Mouse (Mus musculus) ES-Bruce4 (cell line): ENCODE results near the gene Fgfr4. TPM values are rescaled to one million over a fixed set of nuclear protein-coding genes. Genes with fewer than 3 reads are reported as not detected.
"Not testable (repeated sequence)": the region's sequence is repeated elsewhere in the genome, so short reads cannot be mapped to it uniquely, and the experiment has no call there.

Source experiments
- H3K27ac ChIP-seq: 2 replicates; pipeline ENCODE4 v1.5.1; 2012; ENCODE audit warnings: low read length, inconsistent platforms; ENCODE audit not compliant: insufficient read depth
- H3K27me3 ChIP-seq: 2 replicates; pipeline ENCODE4 v1.6.1; 2012; ENCODE audit warnings: mild to moderate bottlenecking, low read length, inconsistent platforms; ENCODE audit not compliant: control insufficient read depth, poor library complexity, insufficient read depth, severe bottlenecking
- H3K36me3 ChIP-seq: 2 replicates; pipeline ENCODE4 v1.6.1; 2012; ENCODE audit warnings: inconsistent platforms, mild to moderate bottlenecking, low read length, moderate library complexity; ENCODE audit not compliant: control insufficient read depth, poor library complexity, insufficient read depth, severe bottlenecking
- H3K4me1 ChIP-seq: one replicate; pipeline ENCODE4 v1.8.1; 2011; ENCODE audit warnings: low read length; ENCODE audit not compliant: control insufficient read depth, insufficient read depth
- H3K4me3 ChIP-seq: 2 replicates; pipeline ENCODE4 v1.5.1; 2011; ENCODE audit warnings: low read depth, mild to moderate bottlenecking, low read length
- H3K9ac ChIP-seq: 2 replicates; pipeline ENCODE4 v1.6.1; 2012; ENCODE audit warnings: low read depth, mild to moderate bottlenecking, inconsistent platforms; ENCODE audit not compliant: poor library complexity, severe bottlenecking
- H3K9me3 ChIP-seq: replicated peaks from 2 replicates; pipeline ENCODE4 v1.6.1; 2012; ENCODE audit warnings: mild to moderate bottlenecking, low read length, inconsistent platforms; ENCODE audit not compliant: control insufficient read depth, poor library complexity, insufficient read depth, severe bottlenecking
- CTCF ChIP-seq: IDR thresholded peaks from one replicate; pipeline ENCODE4 v1.8.1; 2011; ENCODE audit warnings: low read depth, low read length
- EP300 ChIP-seq: IDR thresholded peaks from 2 replicates; pipeline ENCODE4 v1.6.1; 2011; ENCODE audit warnings: low read depth, low read length; ENCODE audit not compliant: insufficient read depth
- POLR2A ChIP-seq: IDR thresholded peaks from one replicate; pipeline ENCODE4 v1.8.1; 2011; ENCODE audit warnings: low read length; ENCODE audit not compliant: insufficient read depth
- polyA plus RNA-seq: library from polyadenylated mRNA; stranded (reverse); fragments of >200 nt; gene quantifications from 2 replicates; pipeline ENCODE4 v1.2.4, GENCODE M21; 2011; ENCODE audit warnings: low read depth; ENCODE audit not compliant: missing spikeins, insufficient read depth, insufficient read length

The Fgfr4 gene
- polyA plus RNA-seq, 1 experiment, result 1.0 TPM

DNA sequence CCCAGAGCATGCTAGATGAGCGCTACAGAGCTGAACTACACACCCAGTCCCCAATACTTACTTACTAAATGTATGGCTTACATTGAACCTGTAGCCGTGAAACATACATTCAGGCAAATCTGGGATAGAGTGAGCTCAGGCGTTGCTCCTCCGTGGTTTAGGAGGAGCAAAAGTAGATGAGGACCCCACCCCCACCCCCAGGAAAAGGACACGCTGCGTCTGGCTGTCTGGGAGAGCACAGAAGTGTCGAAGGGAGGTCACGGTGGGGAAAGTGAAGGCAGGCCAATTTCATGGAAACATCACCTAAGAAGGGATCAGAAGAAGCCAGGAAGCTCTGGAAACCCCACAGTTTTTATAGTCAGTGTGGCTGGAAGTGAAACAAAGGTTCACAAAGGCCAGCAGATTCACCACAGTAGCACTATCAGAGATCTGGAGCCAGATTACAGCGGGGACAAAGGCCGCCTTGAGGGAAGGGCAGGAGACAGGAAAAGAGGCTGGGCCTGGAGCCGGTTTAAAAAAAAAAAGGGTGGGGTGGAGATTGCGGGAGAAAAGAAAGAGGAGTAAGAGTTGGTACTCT lies 37.2 kb downstream of the Fgfr4 start:
- Histone ChIP-seq H3K27ac (peak overlapping the region; percentile 100), H3K27me3 (no peaks in the 10 kb centered on the region), H3K9me3 (no peaks in the 10 kb centered on the region), H3K4me1 (peaks cover 2% of the 10 kb centered on the region), H3K9ac (peak overlapping the region; percentile 88), H3K36me3 (no peaks in the 10 kb centered on the region), H3K4me3 (peak overlapping the region; percentile 67)
- TF ChIP-seq POLR2A (peak; percentile 13), EP300 (no peak)

DNA sequence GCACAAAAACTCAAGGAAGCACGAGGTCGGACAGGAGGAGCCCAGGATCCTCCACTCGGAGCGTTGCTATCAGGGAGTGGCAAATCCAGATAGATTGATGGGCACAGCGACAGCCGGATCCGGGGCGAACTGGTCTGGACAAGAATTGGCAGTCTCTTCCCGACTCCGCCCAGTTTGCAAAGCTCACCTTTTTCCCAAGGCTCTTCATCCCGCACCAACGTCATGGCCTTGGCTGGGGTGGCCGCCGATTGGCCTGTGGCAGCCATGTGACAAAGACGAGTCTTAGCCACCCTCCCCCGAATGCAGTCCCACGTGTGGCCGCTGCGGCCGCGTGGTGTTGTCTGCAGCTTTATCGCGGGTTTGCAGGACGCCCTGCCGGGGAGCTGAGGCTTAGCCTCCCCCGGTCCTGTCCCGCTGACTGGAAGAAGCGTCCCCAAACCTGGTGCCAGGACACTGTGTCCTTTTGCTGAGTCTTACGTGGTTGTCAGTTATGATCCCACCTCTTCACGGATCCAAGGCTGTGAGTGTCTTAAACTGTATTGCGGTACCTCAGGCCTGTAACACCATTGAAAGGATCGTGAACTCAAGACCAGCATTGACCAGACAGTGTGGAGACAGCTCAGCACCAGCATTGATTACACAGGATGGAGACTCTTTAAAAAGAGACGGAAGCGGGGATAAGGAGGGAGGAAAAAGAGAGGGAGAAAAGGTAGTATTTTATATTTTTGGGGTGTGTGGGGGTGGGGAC lies 37.9 kb downstream of the Fgfr4 start:
- TF ChIP-seq POLR2A, result peak; percentile 81
- no peak for TF ChIP-seq CTCF
- TF ChIP-seq EP300, result peak; percentile 94
- H3K36me3 ChIP-seq, result no peaks in the 10 kb centered on the region
- peak overlapping the region; percentile 89 for H3K4me3 ChIP-seq
- no peaks in the 10 kb centered on the region for H3K9me3 ChIP-seq
- peak overlapping the region; percentile 88 for H3K9ac ChIP-seq
- H3K4me1 ChIP-seq, result peaks cover 2% of the 10 kb centered on the region
- no peaks in the 10 kb centered on the region for H3K27me3 ChIP-seq
- H3K27ac ChIP-seq, result peak overlapping the region; percentile 100

DNA sequence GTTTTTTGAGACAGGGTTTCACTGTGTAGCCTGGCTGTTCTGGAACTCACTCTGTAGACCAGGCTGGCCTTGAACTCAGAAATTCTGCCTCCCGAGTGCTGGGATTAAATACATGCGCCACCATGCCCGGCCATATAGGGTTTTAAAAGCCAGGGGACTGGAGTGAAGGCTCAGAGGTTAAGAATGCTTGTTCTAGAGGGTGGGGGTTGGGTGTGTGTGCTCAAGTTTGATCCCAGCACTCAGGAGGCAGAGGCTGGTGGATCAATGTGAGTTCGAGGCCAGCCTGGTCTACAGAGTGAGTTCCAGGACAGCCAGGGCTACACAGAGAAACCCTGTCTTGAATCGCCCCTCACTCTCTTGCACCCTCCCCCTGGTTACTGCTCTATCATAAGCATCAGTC lies 39.1 kb downstream of the Fgfr4 start:
- H3K36me3 ChIP-seq, result no peaks in the 10 kb centered on the region
- H3K27me3 ChIP-seq, result no peaks in the 10 kb centered on the region
- H3K4me1 ChIP-seq, result peaks cover 2% of the 10 kb centered on the region
- TF ChIP-seq EP300, result no peak
- TF ChIP-seq POLR2A, result no peak
- no peak for TF ChIP-seq CTCF
- H3K9ac ChIP-seq, result peak overlapping the region; percentile 85
- no peaks in the 10 kb centered on the region for H3K9me3 ChIP-seq
- peak overlapping the region; percentile 89 for H3K4me3 ChIP-seq
- H3K27ac ChIP-seq, result peak overlapping the region; percentile 82

DNA sequence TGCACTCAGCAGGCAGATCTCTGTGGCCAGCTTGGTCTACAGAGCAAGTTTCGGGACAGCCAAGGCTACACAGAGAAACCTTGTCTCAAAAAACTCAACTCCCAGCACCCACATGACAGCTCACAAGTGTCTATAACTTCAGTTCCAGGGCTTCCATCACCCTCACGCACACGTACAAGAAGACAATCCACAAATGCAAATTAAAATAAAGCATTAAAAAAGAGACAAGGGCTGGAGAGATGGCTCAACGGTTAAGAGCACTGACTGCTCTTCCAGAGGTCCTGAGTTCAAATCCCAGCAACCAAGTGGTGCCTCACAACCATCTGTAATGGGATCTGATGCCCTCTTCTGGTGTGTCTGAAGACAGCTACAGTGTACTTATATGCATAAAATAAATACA lies 50.3 kb downstream of the Fgfr4 start:
- H3K36me3 ChIP-seq, H3K27me3 ChIP-seq, H3K9me3 ChIP-seq, H3K9ac ChIP-seq, H3K4me3 ChIP-seq: not testable (repeated sequence)
- H3K27ac ChIP-seq, result peak overlapping the region; percentile 96
- H3K4me1 ChIP-seq, result peaks cover 17% of the 10 kb centered on the region

DNA sequence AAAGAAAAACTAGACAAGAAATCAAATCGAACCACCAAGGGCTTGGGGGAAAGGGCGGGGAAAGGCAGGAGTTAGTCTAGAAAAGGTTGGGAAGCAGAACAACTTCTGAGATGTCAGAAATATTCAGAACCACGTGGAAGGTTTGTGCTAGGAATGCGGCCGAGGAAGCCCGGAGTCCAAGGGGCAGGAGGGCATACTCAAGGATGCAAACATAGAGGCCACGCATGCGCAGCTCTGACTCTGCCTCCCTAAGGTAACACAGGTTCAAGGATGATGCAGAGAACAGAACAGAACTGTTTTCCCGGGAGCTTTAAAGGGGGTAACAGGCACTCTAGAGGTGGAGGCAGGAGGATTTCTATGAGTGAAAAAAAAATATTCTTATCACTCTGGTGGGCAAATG lies 51.3 kb downstream of the Fgfr4 start:
- TF ChIP-seq POLR2A (no peak), CTCF (no peak), EP300 (no peak)
- no peaks in the 10 kb centered on the region for H3K27me3 ChIP-seq
- H3K9me3 ChIP-seq, result no peaks in the 10 kb centered on the region
- H3K4me1 ChIP-seq, result peaks cover 15% of the 10 kb centered on the region
- H3K9ac ChIP-seq, result peak overlapping the region; percentile 38
- no peaks in the 10 kb centered on the region for H3K36me3 ChIP-seq
- peak overlapping the region; percentile 75 for H3K27ac ChIP-seq
- no peak overlapping the region for H3K4me3 ChIP-seq

DNA sequence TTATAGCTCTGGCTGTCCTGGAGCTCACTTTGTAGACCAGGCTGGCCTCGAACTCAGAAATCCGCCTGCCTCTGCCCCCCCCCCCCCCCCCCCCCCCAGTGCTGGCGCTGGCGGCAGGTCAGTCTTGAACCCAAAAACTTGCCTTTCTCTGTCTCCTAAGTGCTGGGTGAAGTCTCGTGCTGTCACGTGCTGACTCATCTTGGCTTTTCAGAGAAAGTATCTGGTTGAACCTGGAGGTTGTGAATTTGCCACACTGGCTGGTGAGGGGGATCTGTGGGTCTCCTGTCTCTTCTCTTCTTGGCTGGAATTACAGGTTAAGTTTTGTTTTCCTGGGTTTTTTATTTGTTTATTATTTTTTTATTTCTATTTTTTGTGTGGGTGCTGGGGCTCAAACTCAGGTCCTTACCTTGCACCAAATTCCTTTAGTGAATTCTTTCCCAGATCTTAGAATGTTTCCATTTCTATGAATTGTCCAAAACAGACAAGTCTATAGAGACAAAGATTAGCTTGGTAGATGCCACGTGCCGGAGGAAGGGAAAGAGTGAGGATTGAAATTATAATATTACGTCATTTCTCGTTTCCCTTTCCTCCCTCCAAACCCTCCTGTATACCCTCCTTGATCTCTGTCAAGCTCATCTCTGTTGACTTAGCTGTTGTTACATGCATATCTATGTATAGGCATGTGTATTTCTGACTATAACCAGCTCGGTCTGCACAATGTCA lies 52.4 kb downstream of the Fgfr4 start:
- TF ChIP-seq EP300 (no peak), POLR2A (no peak), CTCF (no peak)
- H3K4me3 ChIP-seq, result no peak overlapping the region
- peak overlapping the region; percentile 99 for H3K27ac ChIP-seq
- H3K36me3 ChIP-seq, result no peaks in the 10 kb centered on the region
- 0 out of 2 replicates have a peak overlapping the region, but pooled peaks have one; percentile 34 for H3K9ac ChIP-seq
- H3K9me3 ChIP-seq, result no peaks in the 10 kb centered on the region
- H3K27me3 ChIP-seq, result no peaks in the 10 kb centered on the region
- peaks cover 14% of the 10 kb centered on the region for H3K4me1 ChIP-seq
